Mouse (Mus musculus): ENCODE results near the gene Cep128.
"Not testable (repeated sequence)": the region's sequence is repeated elsewhere in the genome, so short reads cannot be mapped to it uniquely, and the experiment has no call there.

Gene Cep128

GRCm38 (mm10) chr12:91063337-91064015, 320.7 kb downstream of the Cep128 start:
- no peak for DNase-seq (ENCODE audit: low spot score in 2 of 2)

GRCm38 (mm10) chr12:91062681-91063080, 321.5 kb downstream of the Cep128 start:
- DNase-seq (ENCODE audit: low spot score in 2 of 2), result no peak

- no peak for DNase-seq (ENCODE audit: low spot score in 2 of 2)
Measured at GRCm38 (mm10) chr12:91059704-91060318, 324.4 kb downstream of the Cep128 start.

GRCm38 (mm10) chr12:91056885-91057284, 327.3 kb downstream of the Cep128 start:
- DNase-seq (ENCODE audit: low spot score in 2 of 2), result no peak

GRCm38 (mm10) chr12:91052301-91052700, 331.9 kb downstream of the Cep128 start:
- DNase-seq (ENCODE audit: low spot score in 2 of 2), result no peak

GRCm38 (mm10) chr12:91050593-91051325, 333.4 kb downstream of the Cep128 start:
- DNase-seq (ENCODE audit: low spot score in 2 of 2), result peak; percentile 65 to 66

GRCm38 (mm10) chr12:91041363-91041762, 342.8 kb downstream of the Cep128 start:
- no peak for DNase-seq (ENCODE audit: low spot score in 2 of 2)

- DNase-seq (ENCODE audit: low spot score in 2 of 2), result no peak
Measured at GRCm38 (mm10) chr12:91040267-91040905, 343.8 kb downstream of the Cep128 start.

- DNase-seq (ENCODE audit: low spot score in 2 of 2), result no peak
Measured at GRCm38 (mm10) chr12:91029116-91029515, 355.1 kb downstream of the Cep128 start.

- no peak for DNase-seq (ENCODE audit: low spot score in 2 of 2)
Measured at GRCm38 (mm10) chr12:91027681-91028080, 356.5 kb downstream of the Cep128 start.

GRCm38 (mm10) chr12:91027100-91027499, 357.1 kb downstream of the Cep128 start:
- no peak for DNase-seq (ENCODE audit: low spot score in 2 of 2)

- DNase-seq (ENCODE audit: low spot score in 2 of 2), result peak in 1 of 2 experiments; percentile 25
Measured at GRCm38 (mm10) chr12:91015075-91015474, 369.1 kb downstream of the Cep128 start.

- no peak for DNase-seq (ENCODE audit: low spot score in 2 of 2)
Measured at GRCm38 (mm10) chr12:91013043-91013442, 371.2 kb downstream of the Cep128 start.

GRCm38 (mm10) chr12:91012184-91012583, 372.0 kb downstream of the Cep128 start:
- no peak for DNase-seq (ENCODE audit: low spot score in 2 of 2)

- DNase-seq (ENCODE audit: low spot score in 2 of 2), result no peak
Measured at GRCm38 (mm10) chr12:91008736-91009135, 375.5 kb downstream of the Cep128 start.

- DNase-seq (ENCODE audit: low spot score in 2 of 2), result no peak
Measured at GRCm38 (mm10) chr12:91008170-91008569, 376.0 kb downstream of the Cep128 start.

- peak in 1 of 2 experiments; percentile 32 for DNase-seq (ENCODE audit: low spot score in 2 of 2)
Measured at GRCm38 (mm10) chr12:90997539-90997938, 386.7 kb downstream of the Cep128 start.

- DNase-seq (ENCODE audit: low spot score in 2 of 2), result no peak
Measured at GRCm38 (mm10) chr12:90993331-90993730, 390.9 kb downstream of the Cep128 start.

GRCm38 (mm10) chr12:90987782-90988181, 396.4 kb downstream of the Cep128 start:
- no peak for DNase-seq (ENCODE audit: low spot score in 2 of 2)

GRCm38 (mm10) chr12:90987259-90987658, 396.9 kb downstream of the Cep128 start:
- DNase-seq (ENCODE audit: low spot score in 2 of 2), result no peak

- no peak for DNase-seq (ENCODE audit: low spot score in 2 of 2)
Measured at GRCm38 (mm10) chr12:90982018-90982417, 402.2 kb downstream of the Cep128 start.

- DNase-seq (ENCODE audit: low spot score in 2 of 2), result not testable (repeated sequence)
Measured at GRCm38 (mm10) chr12:90976406-90976805, 407.8 kb downstream of the Cep128 start.
